Mouse (Mus musculus) limb, embryonic 12.5 days (tissue): Measurements from ENCODE around the gene Trim45. TPM values are rescaled to one million over a fixed set of nuclear protein-coding genes. Genes with fewer than 3 reads are reported as not detected.

ENCODE experiments used
- ATAC-seq: fragments of 200-750 bp; cut with Nextera tagmentation; 2 replicates; pipeline ENCODE4 v1.8.0; 2017; ENCODE audit warnings: low read depth, moderate TSS enrichment; ENCODE audit not compliant: insufficient number of reproducible peaks, insufficient read depth, low FRiP score, low TSS enrichment
- H3K27ac ChIP-seq: fragments of 300-500 bp; sonication (generic); 2 replicates; pipeline ENCODE4 v1.5.1; 2016; ENCODE audit warnings: mild to moderate bottlenecking, moderate library complexity
- H3K27me3 ChIP-seq: fragments of 300-500 bp; sonication (generic); 2 replicates; pipeline ENCODE4 v1.6.1; 2016; ENCODE audit warnings: mild to moderate bottlenecking, moderate library complexity
- H3K36me3 ChIP-seq: fragments of 300-500 bp; sonication (generic); 2 replicates; pipeline ENCODE4 v1.6.1; 2016; ENCODE audit warnings: mild to moderate bottlenecking, moderate library complexity
- H3K4me1 ChIP-seq: fragments of 300-500 bp; sonication (generic); replicated peaks from 2 replicates; pipeline ENCODE4 v1.6.1; 2016
- H3K4me2 ChIP-seq: fragments of 300-500 bp; sonication (generic); 2 replicates; pipeline ENCODE4 v1.6.1; 2016; ENCODE audit warnings: mild to moderate bottlenecking, moderate library complexity
- H3K4me3 ChIP-seq: fragments of 300-500 bp; sonication (generic); replicated peaks from 2 replicates; pipeline ENCODE4 v1.5.1; 2016; ENCODE audit warnings: mild to moderate bottlenecking
- H3K9ac ChIP-seq: fragments of 300-500 bp; sonication (generic); replicated peaks from 2 replicates; pipeline ENCODE4 v1.6.1; 2016; ENCODE audit warnings: mild to moderate bottlenecking, moderate library complexity
- H3K9me3 ChIP-seq: fragments of 300-500 bp; sonication (generic); 2 replicates; pipeline ENCODE4 v1.6.1; 2016; ENCODE audit warnings: mild to moderate bottlenecking, moderate library complexity
- whole genome bisulfite sequencing: fragments of 180-500 bp; shearing (Covaris S2); methylation state at CpG from one replicate; pipeline ENCODE4 v1.1.7; 2016; 5-methylcytosine and 5-hydroxymethylcytosine counted together
- polyA plus RNA-seq: library from polyadenylated mRNA; unstranded; fragments of >200 nt; fragmentation: Nextera tagmentation; extraction: Ambion mirVana; gene quantifications from 2 replicates; pipeline ENCODE4 v1.2.1, GENCODE M21; 2016

Trim45 gene
- polyA plus RNA-seq: 7.3 and 8.8 TPM in 2 replicates

- peak within 1 kb of the TSS; percentile 76 for H3K9ac ChIP-seq
- WGBS: under 1% methylated on average over 39 of the region's 39 CpGs
- peak within 1 kb of the TSS; percentile 78 for H3K27ac ChIP-seq
- peaks cover 41% of the 10 kb centered on the region for H3K4me1 ChIP-seq
- H3K4me2 ChIP-seq: peak within 1 kb of the TSS; percentile 61
- 0 out of 2 replicates have a peak, but pooled peaks cover 4% of the 10 kb centered on the region for H3K36me3 ChIP-seq
- peak; percentile 99 for ATAC-seq
- no peaks in the 10 kb centered on the region for H3K27me3 ChIP-seq
- no peaks in the 10 kb centered on the region for H3K9me3 ChIP-seq
- peak within 1 kb of the TSS; percentile 62 for H3K4me3 ChIP-seq
These were observed at the start of gene Trim45 for GRCm38 (mm10) chr3:100921825-100922505. TSS of gene Trim45 (plus strand) at chr3:100922202.

- Histone ChIP-seq H3K27me3 (no peaks in the 10 kb centered on the region), H3K9ac (no peak overlapping the region), H3K27ac (no peak overlapping the region), H3K4me1 (no peaks in the 10 kb centered on the region), H3K9me3 (no peaks in the 10 kb centered on the region), H3K4me2 (no peak overlapping the region), H3K4me3 (no peak overlapping the region), H3K36me3 (no peaks in the 10 kb centered on the region)
- ATAC-seq: no peak
- 83% methylated on average over 4 of the region's 4 CpGs for WGBS
These were observed 44.9 kb upstream of the Trim45 start for GRCm38 (mm10) chr3:100877057-100877456.

GRCm38 (mm10) chr3:100881403-100881802 is 40.6 kb upstream of the Trim45 start:
- WGBS: 62% methylated on average over 6 of the region's 6 CpGs
- Histone ChIP-seq H3K9ac (no peak overlapping the region), H3K4me3 (no peak overlapping the region), H3K4me2 (no peak overlapping the region), H3K9me3 (no peaks in the 10 kb centered on the region), H3K4me1 (no peaks in the 10 kb centered on the region), H3K27me3 (no peaks in the 10 kb centered on the region), H3K27ac (no peak overlapping the region), H3K36me3 (no peaks in the 10 kb centered on the region)
- ATAC-seq: no peak

- peaks cover 6% of the 10 kb centered on the region; the same call in 1 of the 2 replicates for H3K9me3 ChIP-seq
- H3K9ac ChIP-seq: no peak overlapping the region
- no peak overlapping the region for H3K4me2 ChIP-seq
- H3K27ac ChIP-seq: no peak overlapping the region
- H3K36me3 ChIP-seq: no peaks in the 10 kb centered on the region
- no peak overlapping the region for H3K4me3 ChIP-seq
- WGBS: 91% methylated on average over 9 of the region's 9 CpGs
- no peaks in the 10 kb centered on the region for H3K4me1 ChIP-seq
- H3K27me3 ChIP-seq: no peaks in the 10 kb centered on the region
- no peak for ATAC-seq
These were observed 40.0 kb upstream of the Trim45 start for GRCm38 (mm10) chr3:100881843-100882634.

- Histone ChIP-seq H3K9me3 (peaks cover 7% of the 10 kb centered on the region; the same call in 1 of the 2 replicates), H3K4me2 (no peak overlapping the region), H3K4me3 (no peak overlapping the region), H3K4me1 (no peaks in the 10 kb centered on the region), H3K9ac (no peak overlapping the region), H3K27ac (no peak overlapping the region), H3K36me3 (no peaks in the 10 kb centered on the region), H3K27me3 (no peaks in the 10 kb centered on the region)
- 94% methylated on average over 1 of the region's 1 CpGs for WGBS
- no peak for ATAC-seq
These were observed 32.8 kb upstream of the Trim45 start for GRCm38 (mm10) chr3:100889234-100889633.

GRCm38 (mm10) chr3:100890406-100890805 is 31.6 kb upstream of the Trim45 start:
- 90% methylated on average over 3 of the region's 3 CpGs for WGBS
- Histone ChIP-seq H3K36me3 (no peaks in the 10 kb centered on the region), H3K4me3 (no peak overlapping the region), H3K4me2 (no peak overlapping the region), H3K9me3 (peaks cover 7% of the 10 kb centered on the region; the same call in 1 of the 2 replicates), H3K4me1 (no peaks in the 10 kb centered on the region), H3K27me3 (no peaks in the 10 kb centered on the region), H3K27ac (no peak overlapping the region), H3K9ac (no peak overlapping the region)
- no peak for ATAC-seq

- Histone ChIP-seq H3K27me3 (no peaks in the 10 kb centered on the region), H3K27ac (no peak overlapping the region), H3K4me3 (no peak overlapping the region), H3K9me3 (no peaks in the 10 kb centered on the region), H3K9ac (no peak overlapping the region), H3K36me3 (no peaks in the 10 kb centered on the region), H3K4me2 (no peak overlapping the region), H3K4me1 (no peaks in the 10 kb centered on the region)
- 64% methylated on average over 11 of the region's 11 CpGs for WGBS
- no peak for ATAC-seq
These were observed 29.3 kb upstream of the Trim45 start for GRCm38 (mm10) chr3:100892383-100893335.

GRCm38 (mm10) chr3:100895500-100895899 is 26.5 kb upstream of the Trim45 start:
- 78% methylated on average over 6 of the region's 6 CpGs for WGBS

GRCm38 (mm10) chr3:100906128-100906527 is 15.9 kb upstream of the Trim45 start:
- Histone ChIP-seq H3K9me3 (no peaks in the 10 kb centered on the region), H3K27ac (no peak overlapping the region), H3K27me3 (no peaks in the 10 kb centered on the region), H3K4me1 (peaks cover 13% of the 10 kb centered on the region), H3K4me2 (no peak overlapping the region), H3K4me3 (no peak overlapping the region), H3K36me3 (no peaks in the 10 kb centered on the region), H3K9ac (no peak overlapping the region)
- no peak for ATAC-seq
- 70% methylated on average over 6 of the region's 6 CpGs for WGBS

More at GRCm38 (mm10) chr3:100895500-100895899, 26.5 kb upstream of the Trim45 start:
- Histone ChIP-seq H3K4me3 (no peak overlapping the region), H3K36me3 (no peaks in the 10 kb centered on the region), H3K9ac (no peak overlapping the region), H3K4me1 (no peaks in the 10 kb centered on the region), H3K9me3 (no peaks in the 10 kb centered on the region), H3K27ac (no peak overlapping the region), H3K4me2 (no peak overlapping the region), H3K27me3 (no peaks in the 10 kb centered on the region)
- no peak for ATAC-seq

- H3K4me2 ChIP-seq: no peak overlapping the region
- no peaks in the 10 kb centered on the region for H3K9me3 ChIP-seq
- no peaks in the 10 kb centered on the region for H3K27me3 ChIP-seq
- H3K9ac ChIP-seq: no peak overlapping the region
- no peaks in the 10 kb centered on the region for H3K36me3 ChIP-seq
- 26% methylated on average over 3 of the region's 3 CpGs for WGBS
- no peak overlapping the region for H3K27ac ChIP-seq
- peaks cover 20% of the 10 kb centered on the region for H3K4me1 ChIP-seq
- ATAC-seq: no peak
- no peak overlapping the region for H3K4me3 ChIP-seq
These were observed 15.1 kb upstream of the Trim45 start for GRCm38 (mm10) chr3:100906916-100907315.
